Mouse (Mus musculus) T-helper 2 cell (primary cell): ENCODE data around the gene Gbp7.
"Not testable (repeated sequence)": the region's sequence is repeated elsewhere in the genome, so short reads cannot be mapped to it uniquely, and the experiment has no call there.

ENCODE experiments used
- in situ Hi-C: fragments of 300-600 bp; cut with MboI, MseI; formaldehyde crosslinking; loops from one replicate; pipeline ENCODE4 v1.15.1; 2025; ENCODE audit warnings: high pct_unique_total_duplicates

Gbp7 gene

DNA sequence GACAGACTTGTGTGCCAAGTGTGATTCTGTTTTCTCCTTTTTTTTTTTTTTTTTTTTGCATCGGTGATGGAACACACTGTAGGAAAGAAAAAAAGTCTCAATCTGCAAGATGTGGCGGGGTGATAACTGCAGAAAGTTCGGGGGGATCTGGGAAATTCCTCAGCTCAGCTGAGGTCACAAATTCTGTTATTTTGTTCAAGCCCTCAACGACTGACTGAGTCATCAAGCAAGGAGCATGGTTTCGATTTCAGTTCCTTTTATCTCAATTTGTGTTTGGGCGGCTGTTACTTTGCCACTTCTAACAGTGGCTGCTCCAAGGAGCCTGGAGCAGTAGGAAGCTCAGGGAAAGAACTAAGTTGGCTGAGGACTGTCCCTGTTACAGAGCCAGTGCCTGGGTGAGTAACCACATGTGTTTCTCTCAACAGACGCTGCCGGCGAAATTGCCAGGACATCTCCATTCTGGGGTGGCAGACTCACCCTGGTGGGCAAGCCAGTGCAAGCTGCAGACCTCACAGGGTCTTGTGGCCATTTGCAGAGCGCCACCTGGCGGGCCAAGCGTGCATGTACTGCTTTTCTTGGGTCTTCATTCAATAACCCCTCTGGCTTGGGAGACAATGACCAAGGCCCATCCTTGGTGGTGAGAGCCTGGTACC is 30.3 kb downstream of the Gbp7 start:
- in situ Hi-C loops: loop anchor here (5.0 kb wide), 1 partner anchor 68 kb away; the partner anchor contains the start of gene Gbp5

GRCm38 (mm10) chr3:142561045-142561646 is 31.0 kb downstream of the Gbp7 start:
- in situ Hi-C loops: loop anchor here (5.0 kb wide), 1 partner anchor 69 kb away; the partner anchor contains the start of gene Gbp5

- in situ Hi-C loops: loop anchor here (5.0 kb wide), 1 partner anchor 69 kb away; the partner anchor contains the start of gene Gbp5
Measured at GRCm38 (mm10) chr3:142561666-142562065, 31.5 kb downstream of the Gbp7 start.

DNA sequence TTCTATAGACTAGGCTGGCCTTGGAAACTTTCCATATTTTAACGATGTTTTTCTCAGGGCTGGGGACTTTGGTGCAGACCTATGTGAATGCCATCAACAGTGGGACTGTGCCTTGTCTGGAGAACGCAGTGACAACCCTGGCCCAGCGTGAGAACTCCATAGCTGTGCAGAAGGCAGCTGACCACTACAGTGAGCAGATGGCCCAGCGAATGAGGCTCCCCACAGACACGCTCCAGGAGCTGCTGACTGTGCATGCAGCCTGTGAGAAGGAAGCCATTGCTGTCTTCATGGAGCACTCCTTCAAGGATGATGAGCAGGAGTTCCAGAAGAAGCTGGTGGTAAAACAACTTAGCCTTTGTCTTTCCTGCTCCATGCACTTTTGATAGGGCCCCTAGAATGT is 37.3 kb downstream of the Gbp7 start:
- in situ Hi-C loops: not testable (repeated sequence)

- in situ Hi-C loops: no loop called here
Measured at GRCm38 (mm10) chr3:142570738-142571137, 40.6 kb downstream of the Gbp7 start.

- in situ Hi-C loops: no loop called here
Measured at GRCm38 (mm10) chr3:142577108-142577507, 47.0 kb downstream of the Gbp7 start.

GRCm38 (mm10) chr3:142578342-142578741 is 48.2 kb downstream of the Gbp7 start:
- in situ Hi-C loops: no loop called here

DNA sequence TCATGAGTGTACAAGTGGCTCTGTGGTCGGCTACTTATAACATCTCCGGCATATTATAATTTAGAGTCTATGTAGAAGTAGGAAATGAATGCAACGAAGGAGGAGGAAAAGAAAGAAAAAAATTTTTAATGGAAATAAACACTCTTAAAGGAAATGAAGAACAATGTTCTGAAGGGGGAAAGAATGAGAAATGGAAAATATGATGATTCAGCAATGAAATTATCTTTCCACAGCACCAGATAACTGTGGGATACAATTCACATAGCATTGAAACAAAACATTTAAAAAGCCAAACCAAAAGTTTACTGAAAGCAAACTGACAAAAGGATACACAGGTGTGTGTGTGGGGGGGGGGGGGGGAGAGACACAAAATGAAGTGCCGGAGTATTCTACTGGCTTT is 52.9 kb downstream of the Gbp7 start:
- in situ Hi-C loops: no loop called here

DNA sequence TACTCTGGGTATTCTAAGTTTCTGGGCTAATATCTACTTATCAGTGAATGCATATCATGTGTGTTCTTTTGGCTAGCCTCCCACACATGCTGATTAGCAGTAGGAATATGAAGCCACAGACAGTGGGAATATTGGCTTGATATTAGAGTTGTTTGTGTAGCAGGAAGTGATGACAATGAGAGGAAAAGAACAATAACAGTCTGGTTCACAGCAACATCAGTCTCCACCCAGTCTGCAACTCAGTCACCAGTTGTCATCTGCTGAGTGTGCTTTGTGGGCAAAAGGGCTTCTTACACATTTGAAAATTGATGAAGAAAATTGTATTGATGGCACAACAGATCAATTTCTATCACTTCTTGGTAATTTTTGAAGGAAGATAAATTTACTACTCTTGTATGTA is 57.2 kb downstream of the Gbp7 start:
- in situ Hi-C loops: no loop called here

DNA sequence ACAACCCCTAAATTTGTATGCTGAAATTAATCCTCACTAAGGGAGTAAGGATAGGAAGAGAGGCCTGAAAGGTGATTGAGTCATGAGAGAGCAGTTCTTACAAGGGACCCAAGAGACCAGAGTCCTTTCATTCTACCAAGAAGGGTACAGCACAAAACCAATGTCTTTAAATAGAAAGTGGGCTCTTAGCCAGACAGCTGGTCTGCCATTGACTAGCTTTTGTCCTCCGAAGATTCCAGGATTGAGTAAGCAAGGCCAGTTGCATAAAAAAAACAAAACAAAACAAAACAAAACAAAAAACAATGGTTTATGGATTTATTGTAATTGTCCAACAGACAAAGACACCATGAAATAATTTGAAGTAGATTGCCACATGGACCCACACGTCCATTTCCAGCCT is 58.7 kb downstream of the Gbp7 start:
- in situ Hi-C loops: no loop called here

DNA sequence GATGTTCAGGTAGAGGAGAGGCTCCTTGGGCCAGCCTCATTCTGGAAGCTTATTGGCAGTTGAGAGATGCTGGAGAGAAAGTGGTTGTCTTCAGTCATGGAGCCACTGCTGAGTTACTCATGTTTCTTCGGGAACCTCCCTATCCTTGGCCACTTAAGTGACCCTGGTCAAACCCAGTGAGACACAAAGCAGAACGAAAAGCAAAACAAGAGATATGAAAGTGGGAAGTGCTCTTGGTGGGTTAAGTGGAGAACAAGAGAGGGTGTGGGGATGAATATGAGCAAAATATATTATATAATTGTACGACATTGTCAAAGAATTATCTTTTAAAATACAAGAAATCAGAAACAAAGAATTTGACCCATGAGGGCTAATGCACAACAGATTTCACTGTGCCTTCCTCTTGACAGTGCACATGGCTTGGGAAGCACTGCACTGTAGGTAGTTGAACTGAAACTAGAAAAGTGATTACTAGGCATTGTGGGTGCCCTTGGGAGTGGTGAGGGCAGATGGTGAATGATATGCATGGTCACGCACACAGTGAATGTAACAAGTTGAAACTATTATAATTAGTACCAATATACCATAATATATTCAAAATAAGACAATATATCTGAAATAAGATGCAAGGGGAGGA is 60.4 kb downstream of the Gbp7 start:
- in situ Hi-C loops: no loop called here

GRCm38 (mm10) chr3:142594547-142594946 is 64.4 kb downstream of the Gbp7 start, which contains the start of gene Gbp2b:
Gene Gbp2b, plus strand, starts transcription at chr3:142594847.
- in situ Hi-C loops: no loop called here

DNA sequence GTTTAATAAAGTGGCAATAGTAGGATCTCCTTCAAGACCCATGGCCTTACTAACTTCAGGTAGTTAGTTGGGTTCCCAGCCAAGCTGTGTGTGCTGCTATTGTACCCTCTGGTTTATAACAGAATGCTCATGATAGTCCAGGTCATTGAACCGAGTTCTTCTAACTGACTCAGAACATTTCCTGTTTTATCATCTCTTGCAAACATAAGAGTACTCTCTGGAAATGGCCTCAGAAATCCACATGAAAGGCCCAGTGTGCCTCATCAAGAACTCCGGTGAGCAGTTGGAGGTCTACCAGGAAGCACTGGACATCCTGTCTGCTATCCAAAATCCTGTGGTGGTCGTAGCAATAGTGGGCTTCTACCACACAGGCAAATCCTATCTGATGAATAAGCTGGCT is 67.8 kb downstream of the Gbp7 start:
- in situ Hi-C loops: no loop called here
